Comparison of ENCODE assay signal across 27 mouse cellular contexts in the genomic region with DNA sequence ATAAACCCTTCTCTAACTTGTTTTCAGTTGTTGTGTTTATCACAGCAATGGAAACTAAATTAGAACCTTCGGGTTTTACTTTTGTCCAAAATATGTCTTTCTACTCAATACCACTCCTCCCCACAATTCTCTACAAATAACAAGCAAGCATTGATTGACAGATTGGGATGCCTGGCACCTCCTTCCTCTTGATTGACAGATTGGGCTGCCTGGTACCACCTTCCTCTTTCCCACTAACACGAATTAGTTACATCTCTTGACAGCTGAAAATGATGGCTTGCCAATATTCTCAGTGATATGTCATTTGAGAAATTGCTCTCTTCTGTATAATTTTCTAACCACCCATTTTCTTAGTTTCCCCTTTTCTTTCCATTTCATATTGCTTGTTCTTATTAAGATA.
"Had no signal": no experiment of that assay in that cellular context is flagged by ENCODE, and none has a peak within 500 bp of the region (broad histone marks: within the 10 kb centered on the region; RNA-seq: fewer than 3 reads in every experiment).

No protein-coding gene starts in this region.

- H3K27ac ChIP-seq: gastrocnemius, adult 2 months; heart, embryonic 10.5 days; hindbrain, embryonic 10.5 days; hindbrain, embryonic 12.5 days; hindbrain, embryonic 14.5 days; intestine, embryonic 15.5 days; limb, embryonic 10.5 days; limb, embryonic 12.5 days; liver, embryonic 13.5 days; liver, embryonic 15.5 days had no signal

- H3K27me3 ChIP-seq: heart, embryonic 12.5 days; hindbrain, embryonic 12.5 days; intestine, embryonic 15.5 days; limb, embryonic 12.5 days; liver, embryonic 13.5 days; liver, embryonic 15.5 days had no signal

- H3K4me1 ChIP-seq: heart, embryonic 10.5 days; heart, embryonic 12.5 days; hindbrain, embryonic 10.5 days; hindbrain, embryonic 12.5 days; intestine, embryonic 15.5 days; limb, embryonic 10.5 days; limb, embryonic 12.5 days; liver, embryonic 13.5 days; liver, embryonic 15.5 days had no signal

- H3K9me3 ChIP-seq: heart, embryonic 10.5 days; heart, embryonic 12.5 days; hindbrain, embryonic 10.5 days; hindbrain, embryonic 12.5 days; intestine, embryonic 15.5 days; limb, embryonic 10.5 days; limb, embryonic 12.5 days; liver, embryonic 13.5 days; liver, embryonic 15.5 days had no signal

- ATAC-seq: hindbrain, embryonic 16.5 days; inflammation-experienced regulatory T-cells, adult 6 months; intestine, embryonic 15.5 days; intestine, postnatal 0 days had no signal

- H3K36me3 ChIP-seq: heart, embryonic 10.5 days; heart, embryonic 12.5 days; hindbrain, embryonic 10.5 days; hindbrain, embryonic 12.5 days; intestine, embryonic 15.5 days; limb, embryonic 10.5 days; limb, embryonic 12.5 days; liver, embryonic 13.5 days; liver, embryonic 15.5 days had no signal

- DNase-seq: gastrocnemius, adult 2 months; gastrocnemius, postnatal 10 days; gastrocnemius, postnatal 25 days; heart, adult 18-20 months; heart, postnatal 10 days; heart, postnatal 4 days; kidney, adult 18-20 months; kidney, adult 8-10 months; kidney, postnatal 10 days; kidney, postnatal 25 days; layer of hippocampus, adult 9-11 months; layer of hippocampus, postnatal 36 days; liver; liver, embryonic 13.5 days had no signal

- H3K9ac ChIP-seq: heart, embryonic 12.5 days; hindbrain, embryonic 12.5 days; hindbrain, embryonic 14.5 days; intestine, embryonic 15.5 days; limb, embryonic 12.5 days; liver, embryonic 13.5 days; liver, embryonic 15.5 days had no signal

- H3K4me2 ChIP-seq: heart, embryonic 12.5 days; hindbrain, embryonic 12.5 days; hindbrain, embryonic 14.5 days; intestine, embryonic 15.5 days; limb, embryonic 12.5 days; liver, embryonic 11.5 days; liver, embryonic 13.5 days; liver, embryonic 15.5 days had no signal

- H3K4me3 ChIP-seq: gastrocnemius, adult 2 months; heart, embryonic 10.5 days; heart, embryonic 12.5 days; hindbrain, embryonic 10.5 days; hindbrain, embryonic 12.5 days; intestine, embryonic 15.5 days; limb, embryonic 10.5 days; limb, embryonic 12.5 days; liver, embryonic 13.5 days; liver, embryonic 15.5 days had no signal
